Mouse (Mus musculus) intestine, postnatal 0 days (tissue): Measurements from ENCODE around the gene Aldh4a1. TPM values are rescaled to one million over a fixed set of nuclear protein-coding genes. Genes with fewer than 3 reads are reported as not detected.

Experiments
- ATAC-seq: fragments of 200-750 bp; cut with Nextera tagmentation; 2 replicates; pipeline ENCODE4 v1.8.0; 2017; ENCODE audit warnings: mild to moderate bottlenecking, moderate TSS enrichment, moderate library complexity
- H3K27ac ChIP-seq: fragments of 300-500 bp; sonication (generic); 2 replicates; pipeline ENCODE4 v1.5.1; 2014; ENCODE audit warnings: mild to moderate bottlenecking, low read depth, low read length, moderate library complexity
- H3K27me3 ChIP-seq: fragments of 300-500 bp; sonication (generic); replicated peaks from 2 replicates; pipeline ENCODE4 v1.6.1; 2014; ENCODE audit warnings: low read length, mixed read lengths; ENCODE audit not compliant: control insufficient read depth, insufficient read depth
- H3K36me3 ChIP-seq: fragments of 300-500 bp; sonication (generic); 2 replicates; pipeline ENCODE4 v1.6.1; 2014; ENCODE audit warnings: mild to moderate bottlenecking, moderate library complexity; ENCODE audit not compliant: control insufficient read depth, insufficient read depth
- H3K4me1 ChIP-seq: fragments of 300-500 bp; sonication (generic); replicated peaks from 2 replicates; pipeline ENCODE4 v1.6.1; 2014; ENCODE audit warnings: antibody characterized with exemption, low read length, mixed read lengths; ENCODE audit not compliant: control insufficient read depth, insufficient read depth
- H3K4me2 ChIP-seq: fragments of 300-500 bp; sonication (generic); replicated peaks from 2 replicates; pipeline ENCODE4 v1.6.1; 2014; ENCODE audit warnings: low read depth, mild to moderate bottlenecking, moderate library complexity
- H3K4me3 ChIP-seq: fragments of 300-500 bp; sonication (generic); 2 replicates; pipeline ENCODE4 v1.5.1; 2014; ENCODE audit warnings: low read depth, low read length
- H3K9ac ChIP-seq: fragments of 300-500 bp; sonication (generic); 2 replicates; pipeline ENCODE4 v1.6.1; 2014; ENCODE audit warnings: mild to moderate bottlenecking, low read depth, low read length
- H3K9me3 ChIP-seq: fragments of 300-500 bp; sonication (generic); 2 replicates; pipeline ENCODE4 v1.6.1; 2016; ENCODE audit warnings: mixed run types; ENCODE audit not compliant: control insufficient read depth
- CTCF ChIP-seq: sonication (generic); IDR thresholded peaks from 2 replicates; pipeline ENCODE4 v1.5.1; 2016; ENCODE audit warnings: low read depth, mild to moderate bottlenecking, control low read depth, antibody characterized with exemption, moderate library complexity
- WGBS: fragments of 180-500 bp; shearing (Covaris S2); extraction: QIAGEN DNeasy Blood & Tissue Kit; methylation state at CpG from one replicate; pipeline ENCODE4 v1.1.7; 2014; 5-methylcytosine and 5-hydroxymethylcytosine counted together
- polyA plus RNA-seq: library from polyadenylated mRNA; unstranded; fragments of >200 nt; fragmentation: Nextera tagmentation; extraction: Ambion mirVana; gene quantifications from 2 replicates; pipeline ENCODE4 v1.2.1, GENCODE M21; 2015

Gene Aldh4a1
- polyA plus RNA-seq, 1 experiment from 2014 or later: 3.9 TPM

GRCm38 (mm10) chr4:139576251-139576880, 46.3 kb upstream of the Aldh4a1 start:
- H3K9me3 ChIP-seq: no peaks in the 10 kb centered on the region
- 63% methylated on average over 14 of the region's 14 CpGs for WGBS
- no peak for TF ChIP-seq CTCF
- peaks cover 6% of the 10 kb centered on the region; the same call in 1 of the 2 replicates for H3K27me3 ChIP-seq
- H3K4me3 ChIP-seq: peak overlapping the region; percentile 83
- peaks cover 12% of the 10 kb centered on the region for H3K4me1 ChIP-seq
- no peaks in the 10 kb centered on the region for H3K36me3 ChIP-seq
- H3K9ac ChIP-seq: peak overlapping the region; percentile 84; the same call in 1 of the 2 replicates
- peak overlapping the region; percentile 94 for H3K4me2 ChIP-seq
- H3K27ac ChIP-seq: no peak overlapping the region
- no peak for ATAC-seq

DNA sequence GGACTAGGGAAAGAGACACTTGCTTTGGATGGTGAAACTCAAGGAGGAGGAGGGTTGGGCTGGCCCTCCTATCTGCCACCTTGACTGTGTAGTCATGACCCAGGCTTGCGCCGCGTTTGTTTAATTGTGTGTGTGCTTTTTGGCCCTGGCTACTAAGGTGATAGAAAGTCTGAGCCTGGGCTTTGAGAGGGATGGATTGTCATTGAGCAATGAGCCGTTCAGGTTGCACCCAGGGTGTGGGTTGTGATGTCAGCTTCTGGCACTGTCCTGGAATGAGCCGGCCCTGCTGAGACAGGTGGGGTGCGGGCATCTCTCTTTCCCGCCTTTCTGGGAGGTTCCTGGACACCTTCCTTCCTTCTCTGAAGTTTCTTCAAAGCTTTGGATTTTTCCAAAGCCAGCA, 45.7 kb upstream of the Aldh4a1 start:
- no peak overlapping the region for H3K9ac ChIP-seq
- no peak overlapping the region for H3K4me3 ChIP-seq
- H3K4me2 ChIP-seq: peak overlapping the region; percentile 94
- no peaks in the 10 kb centered on the region for H3K36me3 ChIP-seq
- H3K27me3 ChIP-seq: peaks cover 6% of the 10 kb centered on the region; the same call in 1 of the 2 replicates
- H3K9me3 ChIP-seq: no peaks in the 10 kb centered on the region
- ATAC-seq: no peak
- peaks cover 16% of the 10 kb centered on the region for H3K4me1 ChIP-seq
- TF ChIP-seq CTCF: no peak
- no peak overlapping the region for H3K27ac ChIP-seq
- WGBS: 76% methylated on average over 7 of the region's 7 CpGs

- H3K4me1 ChIP-seq: peaks cover 17% of the 10 kb centered on the region
Measured at GRCm38 (mm10) chr4:139578389-139578788, 44.3 kb upstream of the Aldh4a1 start.

GRCm38 (mm10) chr4:139579003-139579402, 43.7 kb upstream of the Aldh4a1 start:
- TF ChIP-seq CTCF: no peak
- ATAC-seq: no peak
- 43% methylated on average over 10 of the region's 10 CpGs for whole genome bisulfite sequencing
- peak overlapping the region; percentile 21 for H3K4me2 ChIP-seq
- no peaks in the 10 kb centered on the region for H3K36me3 ChIP-seq
- peaks cover 17% of the 10 kb centered on the region for H3K4me1 ChIP-seq
- no peak overlapping the region for H3K4me3 ChIP-seq
- no peak overlapping the region for H3K27ac ChIP-seq
- H3K27me3 ChIP-seq: no peaks in the 10 kb centered on the region; the same call in 1 of the 2 replicates
- no peak overlapping the region for H3K9ac ChIP-seq
- no peaks in the 10 kb centered on the region for H3K9me3 ChIP-seq

More at GRCm38 (mm10) chr4:139578389-139578788, 44.3 kb upstream of the Aldh4a1 start:
- ATAC-seq: no peak
- no peak overlapping the region for H3K9ac ChIP-seq
- H3K4me3 ChIP-seq: no peak overlapping the region
- 92% methylated on average over 8 of the region's 8 CpGs for WGBS
- H3K27ac ChIP-seq: no peak overlapping the region
- no peaks in the 10 kb centered on the region for H3K36me3 ChIP-seq
- H3K27me3 ChIP-seq: peaks cover 4% of the 10 kb centered on the region; the same call in 1 of the 2 replicates
- H3K4me2 ChIP-seq: no peak overlapping the region
- H3K9me3 ChIP-seq: no peaks in the 10 kb centered on the region
- TF ChIP-seq CTCF: no peak

DNA sequence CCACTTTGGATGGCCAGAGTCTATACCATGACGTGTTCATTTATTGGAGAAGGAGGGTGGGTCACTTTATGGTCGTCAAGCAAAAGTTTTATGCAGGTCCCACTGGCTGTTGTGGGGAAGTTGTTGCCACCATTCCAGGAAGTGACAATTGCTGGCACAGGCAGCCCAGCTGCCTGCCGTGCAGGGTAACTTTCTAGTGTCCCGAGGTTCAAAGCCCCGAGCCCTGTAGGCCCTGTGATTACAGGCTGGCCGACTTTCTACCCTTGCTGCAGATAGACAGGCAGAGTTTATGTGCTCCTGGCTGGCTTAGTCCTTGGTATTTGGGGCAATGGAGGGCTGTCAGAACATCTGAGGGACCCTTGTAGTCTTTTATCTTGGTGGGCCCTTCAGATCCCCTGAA, 43.2 kb upstream of the Aldh4a1 start:
- peaks cover 17% of the 10 kb centered on the region for H3K4me1 ChIP-seq
- 0 out of 2 replicates have a peak overlapping the region, but pooled peaks have one; percentile 3 for H3K4me2 ChIP-seq
- H3K27me3 ChIP-seq: no peaks in the 10 kb centered on the region; the same call in 1 of the 2 replicates
- no peaks in the 10 kb centered on the region for H3K9me3 ChIP-seq
- 31% methylated on average over 6 of the region's 6 CpGs for whole genome bisulfite sequencing
- no peak for ATAC-seq
- H3K9ac ChIP-seq: no peak overlapping the region
- no peak overlapping the region for H3K4me3 ChIP-seq
- no peak overlapping the region for H3K27ac ChIP-seq
- no peak for TF ChIP-seq CTCF
- no peaks in the 10 kb centered on the region for H3K36me3 ChIP-seq

DNA sequence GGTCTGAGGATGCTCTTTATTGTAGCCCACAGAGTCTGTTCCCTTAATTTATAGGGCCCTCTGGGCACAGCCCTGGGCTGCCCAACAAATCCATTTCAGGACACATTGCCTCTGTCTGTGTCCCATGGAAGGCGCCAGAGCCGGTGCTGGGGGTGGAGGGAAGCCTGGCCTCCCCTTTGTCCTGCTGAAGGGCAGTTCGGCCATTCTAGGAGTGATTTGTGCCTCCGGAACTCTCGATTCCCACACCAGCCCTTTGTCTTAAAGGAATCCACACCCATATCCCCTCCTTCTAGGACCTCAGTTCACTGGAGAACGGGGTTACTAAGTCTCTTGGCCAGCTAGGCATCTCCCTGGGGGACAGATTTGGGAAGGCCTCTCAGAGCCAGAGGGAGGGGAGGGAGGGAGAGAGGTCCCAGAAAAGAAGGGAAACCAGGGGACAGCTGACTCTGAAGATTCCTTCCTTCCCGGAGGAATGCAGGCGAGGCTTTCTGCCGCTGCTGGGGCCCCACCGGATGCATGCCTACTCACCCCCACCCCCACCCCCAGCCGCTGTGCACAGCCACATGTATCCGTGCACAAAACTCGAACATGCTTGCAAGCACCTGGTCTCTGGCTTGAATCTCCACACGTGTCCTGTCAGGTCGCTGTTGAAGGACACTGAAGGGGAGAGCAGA, 41.9 kb upstream of the Aldh4a1 start:
- H3K4me2 ChIP-seq: peak overlapping the region; percentile 51
- H3K9ac ChIP-seq: 0 out of 2 replicates have a peak overlapping the region, but pooled peaks have one; percentile 41
- no peaks in the 10 kb centered on the region; the same call in 1 of the 2 replicates for H3K27me3 ChIP-seq
- ATAC-seq: 0 out of 2 replicates have a peak, but pooled peaks have one; percentile 18
- H3K9me3 ChIP-seq: no peaks in the 10 kb centered on the region
- WGBS: 22% methylated on average over 15 of the region's 15 CpGs
- TF ChIP-seq CTCF: no peak
- no peaks in the 10 kb centered on the region for H3K36me3 ChIP-seq
- peak overlapping the region; percentile 12; the same call in 1 of the 2 replicates for H3K4me3 ChIP-seq
- H3K4me1 ChIP-seq: peaks cover 19% of the 10 kb centered on the region
- peak overlapping the region; percentile 74 for H3K27ac ChIP-seq
